Mouse (Mus musculus): ENCODE data around the gene Hesx1.
"Not testable (repeated sequence)": the region's sequence is repeated elsewhere in the genome, so short reads cannot be mapped to it uniquely, and the experiment has no call there.

Hesx1 gene

DNA sequence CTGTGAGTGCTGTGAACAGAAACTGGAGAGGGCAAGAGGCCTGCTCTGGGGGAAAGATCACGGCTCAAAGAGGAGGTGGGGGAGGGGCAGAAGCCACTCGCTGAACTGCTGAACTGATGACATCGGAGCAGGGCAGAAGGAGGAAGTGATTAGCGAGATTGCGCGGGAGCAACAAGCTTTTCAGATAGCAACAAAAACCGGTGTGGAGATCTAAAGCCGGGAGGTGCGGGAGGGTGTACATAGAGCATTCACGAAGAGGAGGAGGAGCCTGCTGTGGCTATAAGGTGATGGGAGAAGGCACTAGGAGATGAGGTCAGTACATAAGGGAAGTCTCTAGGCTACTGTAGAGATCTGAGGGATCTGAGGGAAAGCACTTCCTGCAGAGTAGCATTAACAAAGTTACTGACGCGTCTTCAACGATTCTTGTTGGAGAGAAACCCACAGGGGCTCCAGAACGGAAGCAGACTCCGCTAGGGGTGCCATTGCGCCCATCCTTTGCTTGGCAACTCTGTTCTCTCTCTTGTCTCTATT lies at the start of gene Hesx1:
Gene Hesx1, plus strand, starts transcription at position 206 of the 531 bp plus-strand sequence.
- DNase-seq (ENCODE audit: low read depth): peak; percentile 64

DNA sequence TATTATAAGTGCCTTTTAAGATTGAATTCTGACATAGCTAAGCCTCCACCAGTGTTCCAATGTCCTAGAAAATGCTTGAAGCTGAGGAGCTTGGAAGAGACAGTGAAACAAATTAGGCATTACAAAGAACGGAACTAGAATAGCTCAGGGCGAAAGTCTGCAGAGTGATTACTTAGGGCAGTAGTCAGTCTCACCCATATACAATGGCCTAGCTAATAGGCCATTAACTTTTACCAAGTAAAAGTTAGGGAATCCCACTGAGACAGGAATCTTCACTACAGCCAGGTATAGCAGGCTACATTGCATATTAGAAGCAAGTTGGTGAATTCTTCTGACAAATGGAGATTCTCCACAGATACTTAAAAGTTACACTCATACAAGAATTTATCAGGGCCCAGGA lies 38.1 kb upstream of the Hesx1 start:
- not testable (repeated sequence) for DNase-seq (ENCODE audit: low read depth)

DNA sequence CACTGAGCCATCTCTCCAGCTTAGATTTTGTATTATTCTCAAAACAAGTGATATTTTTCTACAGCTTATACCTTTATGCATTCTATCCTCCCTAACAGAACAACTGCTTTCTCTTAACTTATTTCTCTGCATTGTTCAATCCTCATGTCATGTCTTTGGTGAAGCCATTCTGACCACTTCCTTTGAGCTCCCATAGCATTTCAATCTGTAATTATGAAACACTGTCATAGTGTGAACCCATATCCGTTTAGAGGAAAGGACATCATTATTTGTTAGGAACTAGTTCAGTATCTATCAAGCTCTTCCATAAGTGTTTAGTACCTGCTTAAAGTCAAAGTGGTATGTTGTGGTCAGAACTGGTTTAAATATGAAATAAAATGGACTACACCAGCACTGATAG lies 33.7 kb upstream of the Hesx1 start:
- DNase-seq (ENCODE audit: low read depth): no peak

DNA sequence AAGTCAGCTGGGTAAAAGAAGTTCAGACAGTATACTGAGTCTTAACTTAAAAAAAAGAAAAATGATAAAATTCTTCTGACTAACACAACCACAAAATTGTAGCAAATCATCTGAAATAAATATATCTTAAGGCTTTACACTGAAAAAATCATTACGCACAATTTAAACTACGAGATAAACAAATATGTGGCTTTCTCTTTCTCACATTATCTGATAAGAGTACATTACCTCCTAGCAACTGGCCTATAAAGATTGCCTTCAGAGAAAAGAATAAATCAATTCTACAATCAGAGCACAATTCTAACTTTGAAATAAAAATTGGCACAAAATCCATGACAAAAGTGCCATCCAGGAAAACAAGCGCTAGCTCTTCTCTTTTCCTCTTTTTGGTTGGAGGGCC lies 25.1 kb upstream of the Hesx1 start:
- no peak for DNase-seq (ENCODE audit: low read depth)

DNA sequence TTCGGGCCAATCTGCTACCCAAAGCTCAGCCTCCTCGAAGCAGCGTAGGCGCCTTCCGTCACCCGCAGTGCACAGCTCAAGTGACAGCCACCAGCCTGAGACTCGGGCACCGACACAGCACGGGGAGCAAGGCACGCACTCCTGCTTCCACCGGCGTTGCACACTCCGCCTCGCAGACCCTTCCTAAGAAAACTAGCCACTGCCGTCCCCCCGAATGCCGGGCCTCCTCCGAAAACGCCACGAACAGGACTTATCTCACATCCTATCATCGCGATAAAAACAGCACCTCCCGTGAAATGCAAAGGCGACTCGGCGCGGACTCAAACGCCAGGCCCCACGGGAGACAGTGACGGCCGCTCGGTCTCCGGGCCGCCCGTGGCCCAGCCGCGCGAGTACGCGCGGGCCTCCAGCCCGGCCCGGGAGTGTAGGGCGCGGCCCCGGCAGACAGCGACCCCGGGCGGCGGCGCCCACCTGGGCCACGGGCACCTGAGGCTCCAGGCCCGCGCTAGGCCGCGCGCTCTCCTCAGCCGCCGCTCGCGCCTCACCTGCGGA lies 24.3 kb upstream of the Hesx1 start:
- DNase-seq (ENCODE audit: low read depth): no peak

DNA sequence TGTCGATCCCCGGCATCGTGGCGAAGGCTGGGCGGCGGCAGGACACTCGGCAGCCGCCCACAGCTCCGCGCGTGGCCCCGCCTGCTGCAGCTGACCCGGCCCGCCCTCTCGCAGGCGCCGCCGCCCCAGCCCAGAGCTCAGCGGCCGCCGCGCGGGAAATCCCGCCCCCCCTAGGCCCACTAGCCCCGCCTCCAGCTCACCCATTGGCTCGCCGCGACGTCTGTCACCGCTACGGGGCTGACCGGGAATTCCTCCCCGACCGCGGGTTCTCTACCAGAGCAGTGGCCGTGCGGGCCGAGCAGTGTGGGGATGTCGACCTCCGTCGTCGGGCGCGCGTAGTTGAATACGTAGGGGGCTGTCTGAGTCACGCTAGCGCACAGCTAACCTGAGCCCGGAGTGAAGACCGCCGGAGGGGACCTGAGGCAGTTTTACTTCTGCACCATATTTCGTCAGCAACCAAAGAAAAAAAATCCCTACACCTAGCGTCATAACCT lies 23.7 kb upstream of the Hesx1 start:
- DNase-seq (ENCODE audit: low read depth): peak; percentile 85

DNA sequence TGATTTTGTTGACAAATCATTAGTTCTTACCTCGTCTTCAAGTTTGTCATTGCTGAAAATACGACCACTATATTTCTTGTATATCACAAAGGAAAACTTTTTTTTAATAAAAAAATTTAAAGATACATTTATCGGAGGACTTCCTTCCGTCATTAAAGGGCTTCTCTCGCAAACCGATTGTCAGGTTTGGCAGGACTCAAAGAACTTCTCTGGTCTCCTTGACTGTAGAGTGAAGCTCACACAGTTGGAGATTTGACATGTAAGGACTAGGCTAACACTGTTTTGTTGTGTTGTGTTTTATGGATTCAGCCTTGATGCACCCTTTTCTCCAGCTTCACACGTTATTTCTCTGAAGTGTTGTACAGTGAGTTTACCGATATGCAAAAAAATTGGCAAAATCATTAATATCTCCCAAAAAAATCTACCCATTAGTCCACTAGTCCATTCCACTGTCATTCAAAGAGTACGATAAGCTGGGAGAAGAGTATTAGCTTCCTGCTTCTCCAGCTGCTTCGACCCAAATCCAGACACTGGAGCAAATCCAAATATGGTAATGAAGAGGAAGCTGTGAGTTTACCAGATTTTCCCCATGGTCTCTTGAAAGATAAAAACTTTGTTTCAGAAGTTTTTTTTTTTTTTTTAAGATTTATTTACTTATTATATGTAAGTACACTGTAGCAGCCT lies 23.0 kb upstream of the Hesx1 start, which contains the start of gene Appl1:
Gene Appl1, minus strand, starts transcription at position 127 of the 684 bp plus-strand sequence.
- no peak for DNase-seq (ENCODE audit: low read depth)

DNA sequence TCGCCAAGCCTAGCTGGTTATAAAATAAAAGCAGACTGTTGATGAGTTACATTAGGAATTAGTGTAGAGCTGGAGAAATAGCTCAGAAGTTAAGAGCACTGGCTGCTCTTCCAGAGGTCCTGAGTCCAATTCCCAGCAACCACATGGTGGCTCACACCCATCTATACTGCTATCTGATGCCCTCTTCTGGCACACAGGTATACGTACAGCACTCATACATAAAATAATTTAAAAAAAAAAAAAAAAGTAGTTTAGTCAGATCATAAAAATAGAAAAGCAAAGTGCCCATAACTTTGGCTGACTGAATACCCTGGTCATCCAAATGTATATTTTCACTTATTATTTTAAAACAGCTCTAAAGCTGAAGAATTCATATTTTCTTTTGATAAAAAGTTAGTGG lies 21.1 kb upstream of the Hesx1 start:
- DNase-seq (ENCODE audit: low read depth): no peak

DNA sequence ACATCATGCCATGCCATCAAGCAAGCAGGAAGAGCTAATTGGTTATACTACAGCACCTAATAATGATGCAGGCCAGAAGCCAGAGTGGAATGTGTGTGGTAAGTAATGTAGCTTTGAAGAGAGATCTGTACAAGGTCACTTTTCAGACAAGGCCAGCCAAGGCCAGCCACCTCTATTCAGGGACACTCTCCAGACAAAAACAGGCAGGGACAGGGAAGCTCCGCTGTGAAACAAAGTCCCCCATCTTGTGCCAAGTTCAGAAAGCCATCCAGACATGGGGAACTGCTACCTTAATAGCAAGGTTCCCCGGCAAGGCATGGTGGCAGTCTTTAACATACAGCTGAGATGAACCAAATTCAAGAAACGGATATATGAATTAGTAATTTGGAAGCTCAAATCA lies 18.7 kb upstream of the Hesx1 start:
- no peak for DNase-seq (ENCODE audit: low read depth)

DNA sequence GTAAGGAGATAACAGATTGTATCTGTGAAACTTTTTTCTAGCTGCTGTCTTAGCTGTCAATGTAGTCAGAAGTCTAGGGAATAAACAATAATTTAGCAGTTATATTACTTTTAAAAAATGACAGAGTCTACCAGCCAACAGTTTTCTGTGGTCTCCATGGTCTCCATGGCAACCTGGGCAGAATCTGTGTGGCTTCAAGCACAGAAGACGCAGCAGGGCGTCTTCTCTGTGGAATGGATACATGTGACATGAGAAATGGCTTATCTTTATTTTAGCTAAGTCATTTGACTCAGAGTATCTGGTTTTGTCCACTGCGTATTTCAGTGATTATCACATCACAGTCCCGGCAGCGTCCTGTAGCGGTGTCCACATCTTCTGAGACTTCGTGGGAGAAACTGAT lies 18.0 kb upstream of the Hesx1 start:
- no peak for DNase-seq (ENCODE audit: low read depth)

DNA sequence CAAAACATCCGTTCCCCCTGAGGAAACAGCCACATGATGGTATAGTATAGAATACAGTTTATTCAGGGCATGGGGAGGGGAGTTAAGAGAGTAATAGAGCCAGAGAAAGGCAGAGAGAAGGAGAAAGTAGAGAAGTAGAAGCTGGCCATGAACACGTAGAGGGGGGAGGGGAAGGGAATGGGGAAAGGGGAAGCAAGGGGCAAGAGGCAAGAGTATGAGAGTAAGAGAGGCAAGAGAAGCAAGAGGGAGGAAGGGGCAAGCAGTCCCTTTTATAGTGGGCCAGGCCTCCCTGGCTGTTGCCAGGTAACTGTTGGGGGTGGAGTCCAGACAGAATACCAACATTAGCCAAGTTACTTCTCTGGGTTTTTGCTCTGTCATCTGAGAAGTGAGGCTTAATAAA lies 16.7 kb upstream of the Hesx1 start:
- no peak for DNase-seq (ENCODE audit: low read depth)

DNA sequence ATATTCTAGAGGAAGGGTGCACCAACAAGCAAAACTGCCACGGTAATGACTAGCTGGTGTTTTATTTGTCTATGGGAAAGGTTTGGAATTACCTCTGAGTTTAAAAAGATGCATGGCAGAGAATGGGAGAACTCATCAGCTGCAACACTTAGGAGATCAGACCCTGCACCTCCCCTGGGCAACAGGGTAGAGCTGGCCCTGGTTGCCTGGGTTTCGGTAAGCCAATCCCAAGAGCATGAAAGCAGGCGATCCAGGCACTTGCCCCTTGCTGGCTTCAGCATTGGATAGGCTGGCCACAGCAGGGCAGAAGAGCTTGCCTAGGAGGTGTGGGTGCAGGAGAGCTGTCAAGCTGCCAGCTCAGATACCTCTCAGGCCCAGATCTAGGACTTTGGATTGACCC lies 14.4 kb upstream of the Hesx1 start:
- no peak for DNase-seq (ENCODE audit: low read depth)

DNA sequence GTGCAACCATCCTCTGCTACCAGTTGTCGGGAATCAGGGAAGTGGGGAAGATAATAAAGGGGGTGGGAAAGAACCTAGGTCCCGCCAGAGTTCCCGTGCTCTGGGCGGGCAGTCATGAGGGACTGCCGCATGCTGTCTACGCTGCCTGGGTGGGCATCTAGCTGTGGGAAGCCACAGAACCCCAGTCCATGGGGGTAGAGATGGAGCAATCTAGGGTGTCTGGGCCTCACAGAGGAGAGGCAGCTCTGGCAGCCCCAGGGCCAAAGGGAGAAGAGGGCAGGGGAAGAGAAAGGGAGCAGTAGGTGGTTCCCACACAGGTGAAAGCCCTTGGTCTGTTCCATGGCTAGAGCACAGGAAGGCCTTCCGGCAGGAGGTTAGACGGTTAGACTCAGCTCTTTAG lies 13.2 kb upstream of the Hesx1 start:
- no peak for DNase-seq (ENCODE audit: low read depth)

DNA sequence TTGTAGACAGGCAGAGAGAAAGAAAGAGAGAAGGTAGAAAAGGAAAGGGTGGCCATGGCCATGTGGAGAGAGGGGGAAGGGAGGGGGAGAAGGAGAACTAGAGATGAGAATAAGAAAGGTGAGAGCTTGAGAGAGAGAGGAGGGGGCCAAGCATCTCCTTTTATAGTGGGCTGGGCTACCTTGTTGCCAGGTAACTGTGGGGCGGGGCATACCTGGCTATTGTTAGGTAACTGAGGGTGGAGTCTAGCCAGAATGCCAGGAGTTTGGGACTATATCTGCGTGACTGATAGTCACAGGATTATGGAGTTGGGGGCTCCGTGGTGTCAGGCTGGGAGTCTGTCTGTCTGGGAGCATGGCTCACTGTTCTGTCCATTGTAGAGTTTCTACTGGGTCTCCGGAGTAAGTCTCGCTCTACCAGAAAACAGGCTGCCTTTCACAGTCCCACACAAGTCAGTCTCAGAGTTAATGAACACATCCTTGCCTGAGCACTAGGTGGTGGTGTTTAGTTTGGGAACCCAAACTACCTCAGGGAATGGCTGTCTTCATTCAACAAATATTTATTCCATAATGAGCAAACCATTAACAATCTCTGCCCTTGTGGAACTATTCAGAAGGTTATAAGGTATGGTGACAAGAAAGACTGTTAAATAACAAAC lies 12.6 kb upstream of the Hesx1 start:
- no peak for DNase-seq (ENCODE audit: low read depth)

DNA sequence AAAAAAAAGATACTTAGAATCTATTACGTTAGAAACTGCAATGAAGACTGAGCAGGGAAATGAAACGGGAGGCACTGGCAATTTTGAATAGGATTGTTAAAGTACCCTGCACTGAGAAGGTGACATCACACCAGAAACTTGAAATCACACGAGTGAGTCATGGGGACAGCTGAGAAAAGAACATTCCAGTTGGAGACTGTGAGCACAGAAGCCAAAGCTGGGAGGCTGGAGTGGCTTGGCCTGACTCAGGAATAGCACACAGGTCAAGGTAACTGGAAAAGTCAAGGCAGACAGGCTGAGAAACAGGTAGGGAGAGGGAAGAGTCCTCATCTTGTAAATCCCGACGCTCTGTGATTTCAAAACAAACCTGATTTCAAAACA lies 12.1 kb upstream of the Hesx1 start:
- DNase-seq (ENCODE audit: low read depth): no peak

DNA sequence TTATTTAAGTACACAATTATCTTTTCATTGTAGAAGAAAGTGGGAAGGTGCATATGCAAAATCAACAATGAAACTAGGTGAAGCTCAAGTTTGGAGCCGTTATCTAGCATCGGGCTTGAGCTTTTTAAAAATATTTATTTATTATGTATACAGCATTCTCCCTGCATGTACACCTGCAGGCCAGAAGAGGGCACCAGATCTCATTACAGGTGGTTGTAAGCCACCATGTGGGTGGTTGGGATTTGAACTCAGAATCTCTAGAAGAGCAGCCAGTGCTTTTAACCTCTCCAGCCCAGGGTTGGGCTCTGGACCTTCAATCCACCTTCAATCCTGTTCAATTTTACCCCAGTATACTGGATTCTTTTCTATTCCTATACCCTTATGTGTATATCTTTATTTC lies 5.5 kb upstream of the Hesx1 start:
- no peak for DNase-seq (ENCODE audit: low read depth)

DNA sequence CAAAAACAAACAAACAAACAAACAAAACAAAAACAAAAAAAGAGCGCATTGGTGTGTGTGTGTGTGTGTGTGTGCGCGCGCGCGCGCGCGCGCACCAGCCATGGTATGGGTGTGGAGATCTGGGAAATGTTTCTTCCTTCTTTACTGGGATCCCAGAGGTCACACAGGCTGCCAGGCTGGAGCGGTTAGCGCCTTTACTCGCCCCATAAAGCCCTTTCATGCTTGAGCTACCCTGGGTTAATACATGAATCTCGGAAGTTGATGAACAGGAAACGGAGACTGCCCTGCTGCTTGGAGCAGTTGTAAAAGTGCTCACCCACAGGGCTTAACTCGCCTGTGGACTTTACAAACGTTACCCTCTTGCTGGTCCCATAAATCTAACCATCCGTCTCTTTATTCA lies 2.6 kb upstream of the Hesx1 start:
- DNase-seq (ENCODE audit: low read depth): no peak

DNA sequence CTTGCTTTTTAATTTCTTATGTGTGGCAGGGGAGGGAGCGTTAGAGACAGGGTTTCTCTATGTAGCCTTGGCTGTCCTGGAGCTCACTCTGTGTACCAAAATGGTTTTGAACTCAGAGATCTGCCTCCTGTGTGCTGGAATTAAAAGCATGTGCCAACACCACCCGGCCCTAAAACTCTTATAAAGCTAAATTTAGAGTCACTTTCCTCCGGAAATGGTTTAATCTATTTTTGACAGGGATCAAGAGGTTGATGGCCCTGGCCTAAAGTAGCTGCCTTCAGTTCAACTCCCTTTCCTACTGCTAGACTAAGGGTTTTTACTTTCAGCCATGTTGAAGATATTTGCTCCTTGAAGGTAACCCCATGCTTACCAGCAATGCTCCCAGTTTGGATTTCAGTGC lies 789 bp upstream of the Hesx1 start:
- no peak for DNase-seq (ENCODE audit: low read depth)

DNA sequence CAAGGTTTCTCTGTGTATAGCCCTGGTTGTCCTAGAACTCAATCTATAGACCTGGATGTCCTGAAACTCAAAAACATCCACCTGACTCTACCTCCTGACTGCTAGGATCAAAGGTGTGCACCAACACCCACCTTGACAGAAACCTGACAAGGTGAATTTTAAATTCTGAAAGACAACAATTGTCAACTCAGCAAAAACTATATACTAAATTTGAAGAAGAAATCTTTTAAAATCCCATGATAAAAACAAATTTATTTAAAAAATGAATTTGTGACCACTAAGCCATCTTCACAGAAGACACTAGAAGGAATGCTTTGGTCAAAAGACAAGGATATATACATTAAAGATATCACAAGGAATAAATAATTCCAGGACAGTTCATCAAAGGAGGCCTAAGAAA lies 2.0 kb downstream of the Hesx1 start:
- DNase-seq (ENCODE audit: low read depth): no peak

DNA sequence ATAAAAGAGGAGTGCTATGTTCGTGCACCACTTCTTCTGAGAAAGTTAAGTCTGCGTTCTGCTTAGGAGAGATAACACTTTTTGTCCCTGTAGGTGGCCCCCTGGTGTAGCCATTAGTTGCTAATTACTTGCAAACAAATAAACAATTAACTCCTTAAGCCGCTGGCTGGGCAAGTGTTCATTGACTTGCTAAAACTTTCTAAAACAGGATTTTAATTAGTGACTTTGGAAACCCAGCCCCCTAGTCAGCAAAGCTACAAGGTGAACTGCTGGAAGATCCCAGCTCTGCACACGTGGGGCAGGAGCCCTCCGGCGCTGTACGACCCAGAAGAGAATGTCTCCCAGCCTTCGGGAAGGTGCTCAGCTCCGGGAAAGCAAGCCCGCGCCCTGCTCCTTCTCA lies 6.2 kb downstream of the Hesx1 start:
- DNase-seq (ENCODE audit: low read depth): no peak

DNA sequence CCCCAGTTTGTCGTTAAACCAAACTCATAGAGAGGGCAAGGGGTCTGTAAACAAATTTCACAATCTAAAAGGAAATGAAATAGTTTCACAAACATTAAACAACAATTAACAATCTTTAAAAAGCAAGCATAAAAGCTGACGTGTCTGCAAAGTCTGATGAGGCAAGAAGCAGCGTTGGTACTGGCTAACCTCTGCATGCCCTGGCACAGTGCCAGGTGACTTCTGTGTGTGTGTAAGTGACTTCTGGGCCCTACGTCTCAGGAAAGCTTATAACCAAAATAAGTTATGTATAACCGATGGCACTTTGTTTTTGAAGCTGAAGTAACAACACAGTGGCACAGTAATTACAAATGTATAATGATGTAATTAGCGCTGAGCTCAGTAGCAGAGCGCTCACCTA lies 10.7 kb downstream of the Hesx1 start:
- no peak for DNase-seq (ENCODE audit: low read depth)

DNA sequence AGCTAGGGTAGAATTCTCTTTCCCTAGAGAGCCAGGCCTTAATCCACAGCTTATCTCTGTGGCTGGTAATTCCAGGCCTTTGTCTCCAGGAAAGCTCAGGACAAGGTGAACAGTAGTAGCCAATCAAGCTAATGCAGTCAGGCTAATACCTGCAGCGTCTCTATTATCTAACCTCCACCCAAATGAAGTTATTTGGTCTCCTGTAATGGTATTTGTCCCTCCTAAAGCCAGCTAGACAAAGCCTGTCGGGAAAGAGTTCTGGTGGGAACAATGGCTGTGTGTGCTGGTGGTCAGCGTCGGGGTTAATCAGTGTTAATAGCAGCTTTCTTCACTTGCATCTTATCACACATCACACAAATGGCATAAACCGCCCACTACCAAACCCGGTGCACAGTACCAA lies 11.7 kb downstream of the Hesx1 start:
- DNase-seq (ENCODE audit: low read depth): no peak

DNA sequence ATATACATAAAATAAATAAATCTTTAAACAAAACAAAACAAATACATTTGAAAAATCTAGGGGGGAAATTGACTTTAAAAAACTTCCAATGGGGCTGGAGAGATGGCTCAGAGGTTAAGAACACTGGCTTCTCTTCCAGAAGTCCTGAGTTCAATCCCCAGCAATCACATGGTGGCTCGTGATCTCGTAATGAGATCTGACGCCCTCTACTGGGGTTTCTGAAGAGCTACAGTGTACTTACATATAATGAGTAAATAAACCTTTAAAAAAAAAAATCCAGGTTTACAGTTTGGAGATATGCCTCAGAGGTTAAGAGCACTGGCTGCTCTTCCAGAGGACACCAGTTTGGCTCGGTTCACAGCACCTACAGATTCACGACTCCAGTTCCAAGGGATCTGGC lies 17.3 kb downstream of the Hesx1 start:
- no peak for DNase-seq (ENCODE audit: low read depth)

Data from c-Kit-positive CD71-negative TER-119-negative erythroid progenitor cells, embryonic 14.5 days (primary cell).